Mouse (Mus musculus): ENCODE data around the gene L3mbtl1. TPM values are rescaled to one million over a fixed set of nuclear protein-coding genes. Genes with fewer than 3 reads are reported as not detected.
A peak's percentile ranks its signal among the peaks of the same experiment; 100 is the strongest.

L3mbtl1 gene
- total and polyA plus RNA-seq, 3 experiments, result 0.04 to 0.31 TPM; not detected in 1

GRCm38 (mm10) chr2:162998528-162999230 lies 55.4 kb downstream of the L3mbtl1 start (continued):
- TF ChIP-seq SIN3A (IDR thresholded peaks at IDR 0.05; ENCODE audit: low read length), result no peak
- TF ChIP-seq MXI1 (IDR thresholded peaks at IDR 0.05; ENCODE audit: low read depth, low read length), result no peak
- no peak for TF ChIP-seq JUND (IDR thresholded peaks at IDR 0.05; ENCODE audit: low read depth, low read length)
- TF ChIP-seq CHD2 (IDR thresholded peaks at IDR 0.05; ENCODE audit: low read length), result no peak
- TF ChIP-seq MAX (IDR thresholded peaks at IDR 0.05; ENCODE audit: low read length), result no peak
- no peak for TF ChIP-seq GABPA (IDR thresholded peaks at IDR 0.05; ENCODE audit: low read depth, low read length)
- no peak for TF ChIP-seq E2F4 (IDR thresholded peaks at IDR 0.05; ENCODE audit: borderline replicate concordance, low read depth, low read length)
- TF ChIP-seq MYC (IDR thresholded peaks at IDR 0.05; ENCODE audit: low read depth, low read length), result no peak
- TF ChIP-seq USF1 (IDR thresholded peaks at IDR 0.05; ENCODE audit: low read depth, low read length), result no peak
- no peak for TF ChIP-seq EP300 (IDR thresholded peaks at IDR 0.05; ENCODE audit: low read depth in 1 of 2, low read length in 2 of 2)
- peak; percentile 74; the same call in 1 of the 2 replicates for TF ChIP-seq GATA1 (IDR thresholded peaks at IDR 0.05; ENCODE audit: low read depth, low read length)

GRCm38 (mm10) chr2:162999744-163000143 lies 56.5 kb downstream of the L3mbtl1 start:
- Histone ChIP-seq H3K9ac (ENCODE audit: control insufficient read depth, low read depth, low read length, poor library complexity, severe bottlenecking) (no peak overlapping the region), H3K27me3 (ENCODE audit: control insufficient read depth in 1 of 2, insufficient read depth in 2 of 2, low read length in 2 of 2) (no peaks in the 10 kb centered on the region), H3K9me3 (replicated peaks; ENCODE audit: insufficient read depth, low read length) (no peaks in the 10 kb centered on the region), H3K79me2 (ENCODE audit: control insufficient read depth, insufficient read depth, low read length, poor library complexity) (no peaks in the 10 kb centered on the region), H3K4me3 (ENCODE audit: control insufficient read depth in 1 of 2, insufficient read depth in 1 of 2, low read depth in 2 of 2, low read length in 2 of 2) (no peak overlapping the region), H3K27ac (ENCODE audit: control insufficient read depth, low read depth, low read length) (no peak overlapping the region), H3K36me3 (ENCODE audit: control insufficient read depth in 1 of 2, insufficient read depth in 2 of 2, low read length in 2 of 2) (no peaks in the 10 kb centered on the region), H3K4me1 (ENCODE audit: control insufficient read depth in 1 of 2, insufficient read depth in 2 of 2, low read length in 2 of 2) (no peaks in the 10 kb centered on the region)
- no peak for TF ChIP-seq JUND (IDR thresholded peaks at IDR 0.05; ENCODE audit: low read depth, low read length)
- peak; percentile 67 for TF ChIP-seq MXI1 (IDR thresholded peaks at IDR 0.05; ENCODE audit: low read depth, low read length)
- peak; percentile 43 for TF ChIP-seq RAD21 (IDR thresholded peaks at IDR 0.05; ENCODE audit: low read depth, low read length)
- peak; percentile 37; the same call in 1 of the 2 replicates for TF ChIP-seq BHLHE40 (IDR thresholded peaks at IDR 0.05; ENCODE audit: borderline replicate concordance, low read depth, low read length)
- no peak for TF ChIP-seq ELF1 (IDR thresholded peaks at IDR 0.05; ENCODE audit: low read depth, low read length)
- TF ChIP-seq MYC (IDR thresholded peaks at IDR 0.05; ENCODE audit: low read depth, low read length), result peak; percentile 88
- no peak for TF ChIP-seq MEF2A (IDR thresholded peaks at IDR 0.05; ENCODE audit: extremely low read depth, insufficient replicate concordance, low read depth, low read length, poor library complexity, severe bottlenecking)
- 0 out of 2 replicates have a peak, but pooled peaks have one; percentile 60 for TF ChIP-seq MAX (IDR thresholded peaks at IDR 0.05; ENCODE audit: low read length)
- no peak for TF ChIP-seq SIN3A (IDR thresholded peaks at IDR 0.05; ENCODE audit: low read length)
- TF ChIP-seq CTCF (IDR thresholded peaks at IDR 0.05 in 2 of 3, conservative IDR thresholded peaks at IDR 0.05 in 1 of 3; ENCODE audit: control insufficient read depth in 1 of 3, insufficient read depth in 1 of 3, low read depth in 2 of 3, low read length in 3 of 3, poor library complexity in 1 of 3, severe bottlenecking in 1 of 3), result peak; percentile 51 to 75 (median 63)
- TF ChIP-seq GABPA (IDR thresholded peaks at IDR 0.05; ENCODE audit: low read depth, low read length), result no peak
- peak; percentile 73 for TF ChIP-seq SMC3 (IDR thresholded peaks at IDR 0.05; ENCODE audit: low read depth, low read length)
- no peak for TF ChIP-seq UBTF (IDR thresholded peaks at IDR 0.05; ENCODE audit: borderline replicate concordance, insufficient read depth, low read depth, low read length)
- DNase-seq (ENCODE audit: low read depth, low spot score), result peak; percentile 71

All from MEL (cell line).